Mouse (Mus musculus): ENCODE measurements around the gene Zfp287. TPM values are rescaled to one million over a fixed set of nuclear protein-coding genes. Genes with fewer than 3 reads are reported as not detected.

Zfp287 gene
- polyA plus RNA-seq, 1 experiment from 2014 or later: 18.7 TPM

- Histone ChIP-seq H3K36me3 (no peaks in the 10 kb centered on the region), H3K9ac (no peak overlapping the region), H3K9me3 (no peaks in the 10 kb centered on the region), H3K27me3 (no peaks in the 10 kb centered on the region), H3K4me3 (no peak overlapping the region), H3K4me1 (no peaks in the 10 kb centered on the region), H3K4me2 (replicated peaks) (no peak overlapping the region), H3K27ac (no peak overlapping the region)
- 65% methylated on average over 4 of the region's 4 CpGs for WGBS
- ATAC-seq (ENCODE audit: insufficient number of reproducible peaks, insufficient read depth, low FRiP score, low TSS enrichment): no peak
Observed at GRCm38 (mm10) chr11:62699749-62700148, 32.0 kb downstream of the Zfp287 start.

DNA sequence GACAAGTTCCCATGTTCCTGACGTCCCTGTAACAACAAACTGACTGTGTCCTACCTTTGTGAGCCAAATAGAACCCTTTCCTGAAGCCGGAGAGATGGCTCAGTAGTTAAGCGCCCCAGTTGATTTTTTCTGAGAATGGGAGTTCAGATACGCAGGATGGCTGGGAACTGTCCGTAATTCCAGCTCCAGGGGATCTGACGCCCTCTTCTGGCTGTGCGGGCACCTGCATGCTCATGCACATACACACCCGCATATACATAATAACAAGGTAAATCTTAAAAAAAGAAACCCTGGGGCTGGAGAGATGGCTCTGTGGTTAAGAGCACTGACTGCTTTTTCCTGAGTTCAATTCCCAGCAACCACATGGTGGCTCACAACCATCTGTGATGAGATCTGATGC lies 36.6 kb downstream of the Zfp287 start:
- Histone ChIP-seq H3K4me2 (replicated peaks) (no peak overlapping the region), H3K9ac (no peak overlapping the region), H3K27me3 (no peaks in the 10 kb centered on the region), H3K36me3 (no peaks in the 10 kb centered on the region), H3K4me1 (no peaks in the 10 kb centered on the region), H3K4me3 (no peak overlapping the region), H3K9me3 (no peaks in the 10 kb centered on the region), H3K27ac (no peak overlapping the region)
- WGBS: 93% methylated on average over 8 of the region's 8 CpGs
- ATAC-seq (ENCODE audit: insufficient number of reproducible peaks, insufficient read depth, low FRiP score, low TSS enrichment): no peak

DNA sequence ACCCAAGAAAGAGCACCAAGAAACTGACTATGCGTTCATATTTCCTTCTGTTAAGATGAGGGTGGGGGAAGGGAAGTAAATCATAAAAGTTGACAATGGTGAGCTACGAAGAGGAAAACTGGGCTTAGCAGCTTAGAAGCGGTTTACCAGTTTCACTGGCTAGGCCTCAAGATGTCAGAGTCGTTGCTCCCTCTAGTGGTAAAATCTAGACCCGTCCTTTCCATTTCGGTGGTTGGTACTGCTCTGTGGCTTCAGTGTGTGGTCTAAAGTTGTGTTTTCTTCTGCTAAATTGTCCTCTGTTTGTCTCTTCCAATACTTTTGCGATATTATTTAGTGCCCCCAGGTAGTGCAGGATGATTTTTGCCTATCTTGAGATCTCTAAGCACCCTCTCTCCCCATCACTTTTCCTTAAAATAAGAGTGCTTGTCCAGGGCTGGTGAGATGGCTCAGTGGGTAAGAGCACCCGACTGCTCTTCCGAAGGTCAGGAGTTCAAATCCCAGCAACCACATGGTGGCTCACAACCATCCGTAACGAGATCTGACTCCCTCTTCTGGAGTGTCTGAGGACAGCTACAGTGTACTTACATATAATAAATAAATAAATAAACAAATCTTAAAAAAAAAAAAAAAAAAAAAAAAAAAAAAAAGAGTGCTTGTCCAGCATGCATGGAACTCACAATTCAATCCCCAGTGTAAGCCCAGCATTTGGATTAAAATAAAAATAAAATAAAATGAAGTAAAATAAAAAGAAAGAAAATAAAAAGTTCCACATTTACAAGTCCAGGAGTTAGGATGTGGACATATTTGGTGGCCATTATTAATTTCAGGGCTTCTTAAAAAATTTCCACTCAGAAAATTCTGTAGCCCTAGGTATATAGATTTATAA lies 38.2 kb downstream of the Zfp287 start:
- 28% methylated on average over 11 of the region's 11 CpGs for WGBS

DNA sequence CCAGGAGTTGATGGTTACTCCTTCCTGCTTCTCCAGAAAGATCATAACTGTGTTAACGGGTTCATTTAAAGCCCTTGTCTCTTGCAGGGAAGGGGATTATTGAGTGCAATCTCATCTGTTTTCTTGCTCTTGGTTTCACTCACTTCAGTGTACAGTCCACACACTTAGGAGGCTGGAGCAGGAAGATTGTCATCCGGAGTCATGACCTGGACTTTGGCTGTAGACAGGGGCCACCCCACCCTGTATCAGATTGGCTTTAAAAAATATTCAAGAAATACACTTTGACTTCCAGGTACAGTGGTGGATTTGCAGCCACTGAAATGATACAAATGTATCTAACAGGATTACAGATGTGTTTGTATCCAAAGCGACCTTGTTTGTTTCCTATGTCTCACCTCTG lies 40.1 kb downstream of the Zfp287 start:
- H3K27me3 ChIP-seq: no peaks in the 10 kb centered on the region
- H3K4me1 ChIP-seq: no peaks in the 10 kb centered on the region
- no peaks in the 10 kb centered on the region for H3K9me3 ChIP-seq
- no peak overlapping the region for H3K4me2 ChIP-seq (replicated peaks)
- WGBS: 88% methylated on average over 3 of the region's 3 CpGs
- H3K36me3 ChIP-seq: no peaks in the 10 kb centered on the region
- no peak overlapping the region for H3K4me3 ChIP-seq
- ATAC-seq (ENCODE audit: insufficient number of reproducible peaks, insufficient read depth, low FRiP score, low TSS enrichment): no peak
- no peak overlapping the region for H3K9ac ChIP-seq
- no peak overlapping the region for H3K27ac ChIP-seq

More for the DNA sequence above, 38.2 kb downstream of the Zfp287 start:
- H3K36me3 ChIP-seq: no peaks in the 10 kb centered on the region
- H3K4me2 ChIP-seq (replicated peaks): no peak overlapping the region
- H3K27ac ChIP-seq: no peak overlapping the region
- no peaks in the 10 kb centered on the region for H3K27me3 ChIP-seq
- no peaks in the 10 kb centered on the region for H3K4me1 ChIP-seq
- H3K9ac ChIP-seq: no peak overlapping the region
- no peak for ATAC-seq (ENCODE audit: insufficient number of reproducible peaks, insufficient read depth, low FRiP score, low TSS enrichment)
- no peaks in the 10 kb centered on the region for H3K9me3 ChIP-seq
- no peak overlapping the region for H3K4me3 ChIP-seq

GRCm38 (mm10) chr11:62679954-62680353 lies 51.8 kb downstream of the Zfp287 start:
- WGBS: 89% methylated on average over 4 of the region's 4 CpGs
- peaks cover 4% of the 10 kb centered on the region; the same call in 1 of the 2 replicates for H3K4me1 ChIP-seq

GRCm38 (mm10) chr11:62678778-62679354 lies 52.8 kb downstream of the Zfp287 start:
- Histone ChIP-seq H3K27me3 (no peaks in the 10 kb centered on the region), H3K36me3 (no peaks in the 10 kb centered on the region), H3K4me3 (no peak overlapping the region), H3K9me3 (no peaks in the 10 kb centered on the region), H3K9ac (no peak overlapping the region), H3K27ac (no peak overlapping the region), H3K4me2 (replicated peaks) (no peak overlapping the region), H3K4me1 (peaks cover 4% of the 10 kb centered on the region; the same call in 1 of the 2 replicates)
- 79% methylated on average over 7 of the region's 7 CpGs for WGBS
- no peak for ATAC-seq (ENCODE audit: insufficient number of reproducible peaks, insufficient read depth, low FRiP score, low TSS enrichment)

More at GRCm38 (mm10) chr11:62679954-62680353, 51.8 kb downstream of the Zfp287 start:
- Histone ChIP-seq H3K36me3 (no peaks in the 10 kb centered on the region), H3K4me2 (replicated peaks) (no peak overlapping the region), H3K4me3 (no peak overlapping the region), H3K27me3 (no peaks in the 10 kb centered on the region), H3K9me3 (no peaks in the 10 kb centered on the region), H3K9ac (no peak overlapping the region), H3K27ac (no peak overlapping the region)
- no peak for ATAC-seq (ENCODE audit: insufficient number of reproducible peaks, insufficient read depth, low FRiP score, low TSS enrichment)

GRCm38 (mm10) chr11:62676290-62676596 lies 55.5 kb downstream of the Zfp287 start:
- Histone ChIP-seq H3K4me2 (replicated peaks) (no peak overlapping the region), H3K9me3 (no peaks in the 10 kb centered on the region), H3K9ac (no peak overlapping the region), H3K4me1 (peaks cover 4% of the 10 kb centered on the region; the same call in 1 of the 2 replicates), H3K4me3 (no peak overlapping the region), H3K27ac (no peak overlapping the region), H3K27me3 (no peaks in the 10 kb centered on the region), H3K36me3 (no peaks in the 10 kb centered on the region)
- 84% methylated on average over 4 of the region's 4 CpGs for WGBS
- no peak for ATAC-seq (ENCODE audit: insufficient number of reproducible peaks, insufficient read depth, low FRiP score, low TSS enrichment)

- Histone ChIP-seq H3K9me3 (no peaks in the 10 kb centered on the region), H3K4me1 (peaks cover 4% of the 10 kb centered on the region; the same call in 1 of the 2 replicates), H3K36me3 (no peaks in the 10 kb centered on the region), H3K4me2 (replicated peaks) (peak overlapping the region; percentile 46), H3K9ac (peak overlapping the region; percentile 33; the same call in 1 of the 2 replicates), H3K4me3 (peak overlapping the region; percentile 12; the same call in 1 of the 2 replicates), H3K27ac (no peak overlapping the region), H3K27me3 (no peaks in the 10 kb centered on the region)
- 18% methylated on average over 17 of the region's 17 CpGs for WGBS
- peak; percentile 87; the same call in 1 of the 2 replicates for ATAC-seq (ENCODE audit: insufficient number of reproducible peaks, insufficient read depth, low FRiP score, low TSS enrichment)
Observed at GRCm38 (mm10) chr11:62675480-62676289, 56.0 kb downstream of the Zfp287 start.

DNA sequence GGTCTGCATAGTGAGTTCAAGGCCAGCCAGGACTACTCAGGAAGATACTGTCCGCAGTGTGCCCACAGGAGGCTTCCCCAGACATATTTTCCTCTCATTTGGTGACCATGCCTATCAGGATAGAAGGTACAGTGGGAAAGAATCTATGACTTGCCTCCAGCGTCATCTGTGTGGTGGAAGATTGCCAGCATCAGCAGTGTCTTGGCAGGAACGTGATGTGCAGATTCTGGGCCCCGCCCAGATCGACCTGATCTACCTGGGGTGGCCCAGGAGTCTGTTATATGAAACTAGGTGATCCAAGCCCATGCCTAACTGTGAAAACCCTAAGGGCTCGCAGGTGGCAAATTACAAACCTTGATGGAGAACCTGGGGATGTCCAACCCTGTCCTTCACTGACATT lies 61.7 kb downstream of the Zfp287 start:
- H3K27me3 ChIP-seq: no peaks in the 10 kb centered on the region
- H3K9me3 ChIP-seq: no peaks in the 10 kb centered on the region
- H3K27ac ChIP-seq: no peak overlapping the region
- H3K9ac ChIP-seq: no peak overlapping the region
- no peak overlapping the region for H3K4me3 ChIP-seq
- H3K4me1 ChIP-seq: no peaks in the 10 kb centered on the region
- peaks cover 18% of the 10 kb centered on the region for H3K36me3 ChIP-seq
- 85% methylated on average over 6 of the region's 6 CpGs for whole genome bisulfite sequencing
- ATAC-seq (ENCODE audit: insufficient number of reproducible peaks, insufficient read depth, low FRiP score, low TSS enrichment): no peak
- no peak overlapping the region for H3K4me2 ChIP-seq (replicated peaks)

DNA sequence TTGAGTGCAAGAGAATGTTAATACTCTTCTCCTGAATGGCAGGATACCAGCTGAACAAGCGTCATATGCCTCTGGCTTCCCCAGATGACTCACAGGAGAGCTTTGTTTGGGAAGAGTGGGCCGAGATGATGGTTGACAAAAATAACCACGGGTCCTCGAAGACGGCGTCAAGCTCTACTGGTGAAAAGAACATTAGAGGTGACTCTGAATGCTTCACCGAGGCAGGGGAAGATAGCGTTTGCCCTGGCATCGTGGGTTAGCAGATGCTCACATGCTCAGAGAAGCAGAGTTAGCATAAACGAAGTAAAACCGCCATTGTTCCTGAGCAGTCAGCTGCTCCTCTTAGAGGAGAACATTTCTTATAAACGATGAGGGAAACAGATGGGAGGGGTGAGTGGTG lies 62.2 kb downstream of the Zfp287 start:
- Histone ChIP-seq H3K27me3 (no peaks in the 10 kb centered on the region), H3K9ac (no peak overlapping the region), H3K27ac (no peak overlapping the region), H3K4me1 (no peaks in the 10 kb centered on the region), H3K4me2 (replicated peaks) (no peak overlapping the region), H3K9me3 (no peaks in the 10 kb centered on the region), H3K36me3 (peaks cover 24% of the 10 kb centered on the region), H3K4me3 (no peak overlapping the region)
- no peak for ATAC-seq (ENCODE audit: insufficient number of reproducible peaks, insufficient read depth, low FRiP score, low TSS enrichment)
- WGBS: 69% methylated on average over 12 of the region's 12 CpGs

GRCm38 (mm10) chr11:62668986-62669385 lies 62.7 kb downstream of the Zfp287 start:
- no peak overlapping the region for H3K4me3 ChIP-seq
- WGBS: 93% methylated on average over 5 of the region's 5 CpGs

More at GRCm38 (mm10) chr11:62668986-62669385, 62.7 kb downstream of the Zfp287 start:
- H3K9ac ChIP-seq: no peak overlapping the region
- H3K27me3 ChIP-seq: no peaks in the 10 kb centered on the region
- no peaks in the 10 kb centered on the region for H3K4me1 ChIP-seq
- no peaks in the 10 kb centered on the region for H3K9me3 ChIP-seq
- peaks cover 28% of the 10 kb centered on the region for H3K36me3 ChIP-seq
- no peak overlapping the region for H3K27ac ChIP-seq
- no peak overlapping the region for H3K4me2 ChIP-seq (replicated peaks)
- ATAC-seq (ENCODE audit: insufficient number of reproducible peaks, insufficient read depth, low FRiP score, low TSS enrichment): no peak
